Mouse (Mus musculus) myocyte (in vitro differentiated cells): Measurements from ENCODE around the gene Cyb561.

Source experiments
- CEBPB ChIP-seq: IDR thresholded peaks from 2 replicates; pipeline ENCODE4 v1.6.1; 2011; ENCODE audit warnings: mild to moderate bottlenecking, moderate library complexity; ENCODE audit not compliant: poor library complexity, insufficient read depth, severe bottlenecking
- MAX ChIP-seq: IDR thresholded peaks from one replicate; pipeline ENCODE4 v1.6.1; 2011; ENCODE audit warnings: low read depth, mild to moderate bottlenecking, control low read depth
- MYOD1 ChIP-seq, 3 experiments: IDR thresholded peaks; one replicate each; pipeline ENCODE4 v1.6.1; 2011; ENCODE audit warnings: control low read depth in 2 of 3, low read depth in 2 of 3, mild to moderate bottlenecking in 2 of 3, moderate library complexity in 1 of 3; ENCODE audit not compliant: insufficient read length in 2 of 3, control insufficient read depth in 1 of 3
- MYOG ChIP-seq, 3 experiments: IDR thresholded peaks; one replicate each; pipeline ENCODE4 v1.6.1; 2011; ENCODE audit warnings: control low read depth in 2 of 3, low read depth in 2 of 3, mild to moderate bottlenecking in 2 of 3; ENCODE audit not compliant: insufficient read length in 2 of 3, control insufficient read depth in 1 of 3, insufficient read depth in 1 of 3
- POLR2A ChIP-seq: IDR thresholded peaks from one replicate; pipeline ENCODE4 v1.6.1; 2011; ENCODE audit warnings: low read depth, mild to moderate bottlenecking, control low read depth, moderate library complexity; ENCODE audit not compliant: insufficient read length
- REST ChIP-seq: IDR thresholded peaks from one replicate; pipeline ENCODE4 v1.6.1; 2011; ENCODE audit warnings: mild to moderate bottlenecking, control low read depth, moderate library complexity; ENCODE audit not compliant: insufficient read depth, insufficient read length
- TCF12 ChIP-seq: IDR thresholded peaks from one replicate; pipeline ENCODE4 v1.6.1; 2011; ENCODE audit warnings: mild to moderate bottlenecking, control low read depth; ENCODE audit not compliant: poor library complexity, insufficient read depth, severe bottlenecking
- USF1 ChIP-seq: IDR thresholded peaks from one replicate; pipeline ENCODE4 v1.6.1; 2011; ENCODE audit warnings: low read depth, mild to moderate bottlenecking, control low read depth, moderate library complexity

GRCm38 (mm10) chr11:105958566-105958965, 5.4 kb upstream of the Cyb561 start:
- no peak for TF ChIP-seq POLR2A
- no peak for TF ChIP-seq CEBPB
- no peak for TF ChIP-seq MYOG (IDR thresholded peaks at IDR 0.05; ENCODE audit: control insufficient read depth in 1 of 3, insufficient read depth in 1 of 3, insufficient read length in 2 of 3, low read depth in 2 of 3)
- no peak for TF ChIP-seq TCF12
- no peak for TF ChIP-seq MAX
- no peak for TF ChIP-seq REST
- TF ChIP-seq USF1 = no peak
- TF ChIP-seq MYOD1 (IDR thresholded peaks at IDR 0.05; ENCODE audit: control insufficient read depth in 1 of 3, insufficient read length in 2 of 3, low read depth in 2 of 3) = peak in 1 of 3 experiments; percentile 47
